Mouse (Mus musculus): Measurements from ENCODE around the gene D11Wsu47e.

D11Wsu47e gene

GRCm38 (mm10) chr11:113703758-113704157 lies 19.5 kb downstream of the D11Wsu47e start:
- DNase-seq (ENCODE audit: low spot score in 2 of 2), result peak; percentile 70 to 74

GRCm38 (mm10) chr11:113705966-113706652 lies 21.9 kb downstream of the D11Wsu47e start:
- no peak for DNase-seq (ENCODE audit: low spot score in 2 of 2)

- no peak for DNase-seq (ENCODE audit: low spot score in 2 of 2)
Observed at GRCm38 (mm10) chr11:113708629-113709213, 24.5 kb downstream of the D11Wsu47e start.

DNA sequence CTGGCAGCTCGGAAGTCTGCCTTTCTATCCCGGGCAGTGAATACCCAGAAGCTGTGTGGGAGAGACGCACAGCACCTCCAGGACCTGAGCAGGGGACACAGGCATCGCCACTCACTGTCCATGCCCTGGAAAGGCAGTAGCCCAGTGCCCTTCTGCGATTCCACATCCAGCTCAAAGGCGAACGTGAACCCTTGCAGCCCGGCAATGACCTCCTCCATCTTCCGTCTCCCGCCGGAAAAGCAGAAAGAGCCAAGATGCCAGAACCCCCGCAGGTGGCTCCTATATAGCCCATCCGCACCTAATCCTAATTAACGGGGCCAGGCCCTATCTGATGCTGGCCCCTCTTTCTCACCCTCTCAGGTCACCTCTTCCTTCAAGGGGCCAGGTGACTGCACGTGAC lies 25.1 kb downstream of the D11Wsu47e start:
- no peak for DNase-seq (ENCODE audit: low spot score in 2 of 2)

DNA sequence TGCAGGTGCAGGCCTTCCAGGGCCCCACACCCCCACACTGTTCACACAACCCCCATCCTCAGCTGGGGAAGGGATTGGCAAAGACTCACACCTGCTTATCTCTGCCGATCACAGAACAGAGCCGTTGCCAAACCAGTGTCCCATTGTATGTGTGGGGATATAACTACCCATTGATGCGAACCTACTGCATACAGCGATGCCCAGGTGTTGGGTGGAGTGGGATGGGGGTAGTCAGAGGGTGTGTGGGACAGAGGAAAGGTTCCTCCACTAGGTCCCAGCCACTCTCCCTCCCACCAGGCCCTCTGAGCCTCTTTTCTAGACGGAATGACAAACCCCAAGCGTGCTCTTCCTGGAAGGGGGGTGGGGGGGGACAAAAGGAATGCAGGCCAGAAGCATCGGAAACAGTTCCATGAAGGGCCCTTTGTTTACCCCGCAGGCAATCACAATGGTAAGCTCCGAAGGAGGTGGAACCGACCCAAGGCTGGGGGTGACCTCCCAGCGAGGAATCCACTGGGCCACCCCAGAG lies 25.6 kb downstream of the D11Wsu47e start, which contains the start of gene Cpsf4l:
TSS of gene Cpsf4l (minus strand) at position 287 of the 526 bp plus-strand sequence.
- DNase-seq (ENCODE audit: low spot score in 2 of 2), result no peak

- DNase-seq (ENCODE audit: low spot score in 2 of 2), result no peak
Observed at GRCm38 (mm10) chr11:113710257-113710777, 26.1 kb downstream of the D11Wsu47e start.

DNA sequence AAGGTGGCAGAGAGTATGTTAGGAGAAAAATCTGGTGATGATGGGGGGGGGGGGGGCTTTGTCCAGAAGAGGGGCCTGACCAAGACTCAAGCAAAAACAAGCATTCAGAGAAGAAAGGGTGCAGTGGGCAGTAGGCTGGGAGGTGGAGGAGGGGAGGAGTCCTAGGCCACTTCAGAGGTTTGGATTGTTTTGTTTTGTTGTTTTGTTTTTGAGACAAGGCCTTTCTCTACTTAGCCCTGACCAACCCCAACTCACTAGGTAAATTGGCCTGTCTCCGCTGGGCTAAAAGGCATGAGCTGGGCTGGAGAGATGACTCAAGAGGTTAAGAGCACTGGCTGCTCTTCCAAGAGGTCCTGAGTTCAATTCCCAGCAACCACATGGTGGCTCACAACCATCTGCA lies 26.8 kb downstream of the D11Wsu47e start:
- DNase-seq (ENCODE audit: low spot score in 2 of 2), result no peak

- no peak for DNase-seq (ENCODE audit: low spot score in 2 of 2)
Observed at GRCm38 (mm10) chr11:113715078-113715674, 31.0 kb downstream of the D11Wsu47e start.

- DNase-seq (ENCODE audit: low spot score in 2 of 2), result no peak
Observed at GRCm38 (mm10) chr11:113716132-113716531, 31.9 kb downstream of the D11Wsu47e start.

DNA sequence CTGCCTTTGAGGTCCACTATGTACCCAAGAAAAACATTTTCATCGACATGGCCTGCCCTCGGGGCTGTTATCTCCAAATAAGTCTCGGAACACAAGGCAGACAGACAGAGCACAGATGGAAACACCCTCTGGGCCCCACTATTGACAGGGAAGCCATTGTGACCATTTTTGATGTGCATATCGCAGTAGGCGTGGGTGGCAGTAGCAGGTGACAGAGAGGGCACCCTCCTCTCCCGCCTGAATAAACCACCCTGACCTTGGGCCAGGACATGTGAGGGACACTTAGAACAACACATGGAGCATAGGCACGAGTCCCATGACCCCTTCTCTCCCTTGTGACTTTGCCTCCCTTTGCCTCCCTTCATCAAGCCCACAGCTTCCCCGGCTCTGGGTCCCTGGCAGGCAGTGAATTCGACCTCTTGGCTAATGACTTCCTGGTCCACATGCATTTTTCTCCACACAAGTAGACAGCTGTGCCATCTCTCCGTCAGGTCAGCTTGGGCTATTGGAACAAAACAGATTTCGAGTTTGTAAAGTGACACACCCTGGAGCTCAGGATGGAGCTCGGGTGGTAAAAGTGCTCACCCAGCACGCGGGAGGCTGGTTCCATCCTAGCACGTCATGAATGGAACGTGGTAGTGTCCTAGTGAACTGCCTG lies 33.7 kb downstream of the D11Wsu47e start:
- no peak for DNase-seq (ENCODE audit: low spot score in 2 of 2)

DNA sequence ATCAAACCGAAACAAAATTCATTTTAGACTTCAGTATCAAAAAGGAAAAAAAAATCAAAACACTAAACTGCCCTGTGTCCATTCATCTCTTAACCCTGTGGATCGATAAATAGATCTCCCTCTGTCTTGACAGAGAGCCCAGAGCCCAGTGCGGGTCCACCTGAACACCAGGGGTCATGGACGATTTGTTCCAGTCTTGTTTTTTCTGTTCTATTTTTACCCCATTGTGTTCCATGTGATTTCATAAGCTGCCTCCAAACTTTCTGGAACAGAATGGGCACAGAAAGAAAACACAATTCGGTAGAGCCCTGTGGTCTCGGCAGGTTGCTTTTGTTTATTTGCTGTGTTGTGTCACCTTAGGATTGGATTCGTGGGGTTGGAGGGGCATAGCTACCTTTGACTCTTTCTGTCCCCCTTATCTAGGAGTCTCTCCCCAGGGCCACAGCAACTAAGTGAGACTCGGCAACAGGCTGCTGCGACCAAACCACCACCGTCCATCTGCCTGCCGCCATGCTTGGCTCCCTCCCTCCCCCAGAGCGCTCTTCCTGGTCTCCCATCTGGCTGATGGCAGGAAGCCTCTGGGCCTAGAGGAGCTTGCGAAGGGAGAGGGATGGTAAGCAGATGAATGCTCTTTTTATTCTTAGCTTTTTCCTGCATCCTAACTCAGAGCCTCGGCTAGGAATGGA lies 38.3 kb downstream of the D11Wsu47e start:
- no peak for DNase-seq (ENCODE audit: low spot score in 2 of 2)

DNA sequence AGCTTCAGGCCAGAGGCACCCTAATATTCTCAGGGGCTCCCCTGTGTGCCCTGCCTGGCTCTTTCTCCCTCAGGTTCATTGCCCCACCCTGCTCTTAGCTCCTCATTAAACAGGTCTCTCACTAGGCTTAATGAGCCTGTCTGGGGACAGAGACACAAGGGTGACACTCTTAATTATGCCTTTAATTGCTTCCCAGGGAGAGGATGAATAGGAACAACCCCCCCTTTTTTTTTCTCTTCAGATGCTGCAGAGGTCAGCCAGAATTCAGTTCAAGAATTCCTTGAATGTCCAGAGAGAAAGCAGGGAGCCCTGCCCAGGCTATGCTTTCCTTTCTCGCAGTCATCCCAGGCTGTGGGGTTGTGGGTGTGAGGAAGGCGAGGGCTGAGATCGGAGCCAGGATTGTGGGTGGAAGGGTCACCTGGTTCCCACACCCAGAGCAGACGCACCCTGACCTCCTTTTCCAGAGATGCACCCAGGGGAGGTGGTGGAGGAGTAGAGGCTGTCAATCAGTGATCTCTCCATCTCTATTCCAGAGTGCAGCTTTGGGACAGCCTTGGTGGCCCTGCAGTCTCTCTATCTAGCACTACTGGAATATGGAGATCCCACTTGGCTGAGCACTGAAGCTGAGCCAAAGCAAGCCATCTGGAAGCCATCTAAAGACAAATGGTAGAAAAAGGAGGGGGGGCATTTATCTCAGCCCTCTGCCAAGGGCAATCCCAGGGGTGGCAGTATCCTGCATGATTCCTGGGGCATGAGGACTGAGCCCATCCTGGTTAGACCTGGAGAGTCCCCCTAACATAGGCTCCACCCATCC lies 41.2 kb downstream of the D11Wsu47e start:
- peak in 1 of 2 experiments; percentile 49 for DNase-seq (ENCODE audit: low spot score in 2 of 2)

- DNase-seq (ENCODE audit: low spot score in 2 of 2), result no peak
Observed at GRCm38 (mm10) chr11:113726994-113727888, 43.0 kb downstream of the D11Wsu47e start.

DNA sequence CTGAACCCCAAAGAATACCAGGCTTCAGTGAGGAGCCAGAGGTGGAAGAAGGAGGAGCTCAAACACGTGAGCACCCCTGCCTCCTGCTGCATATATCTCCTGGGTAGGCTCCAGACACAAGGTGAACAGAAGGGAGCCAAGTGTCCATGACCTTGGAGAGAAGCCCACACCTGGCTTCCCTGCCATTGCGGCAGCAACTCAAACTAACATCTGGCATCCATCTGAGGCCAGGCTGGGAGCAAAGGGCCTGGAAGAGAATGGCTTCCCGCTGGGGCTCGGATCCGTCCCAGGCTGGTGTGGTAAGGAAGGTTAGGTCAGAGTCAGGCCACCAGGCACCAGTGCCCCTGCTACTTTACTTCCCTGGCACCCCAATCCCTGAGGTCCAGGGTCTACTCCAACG lies 43.8 kb downstream of the D11Wsu47e start:
- no peak for DNase-seq (ENCODE audit: low spot score in 2 of 2)

GRCm38 (mm10) chr11:113729239-113729638 lies 45.0 kb downstream of the D11Wsu47e start:
- DNase-seq (ENCODE audit: low spot score in 2 of 2), result no peak

- DNase-seq (ENCODE audit: low spot score in 2 of 2), result no peak
Observed at GRCm38 (mm10) chr11:113729917-113730316, 45.7 kb downstream of the D11Wsu47e start.

- no peak for DNase-seq (ENCODE audit: low spot score in 2 of 2)
Observed at GRCm38 (mm10) chr11:113730879-113731278, 46.7 kb downstream of the D11Wsu47e start.

DNA sequence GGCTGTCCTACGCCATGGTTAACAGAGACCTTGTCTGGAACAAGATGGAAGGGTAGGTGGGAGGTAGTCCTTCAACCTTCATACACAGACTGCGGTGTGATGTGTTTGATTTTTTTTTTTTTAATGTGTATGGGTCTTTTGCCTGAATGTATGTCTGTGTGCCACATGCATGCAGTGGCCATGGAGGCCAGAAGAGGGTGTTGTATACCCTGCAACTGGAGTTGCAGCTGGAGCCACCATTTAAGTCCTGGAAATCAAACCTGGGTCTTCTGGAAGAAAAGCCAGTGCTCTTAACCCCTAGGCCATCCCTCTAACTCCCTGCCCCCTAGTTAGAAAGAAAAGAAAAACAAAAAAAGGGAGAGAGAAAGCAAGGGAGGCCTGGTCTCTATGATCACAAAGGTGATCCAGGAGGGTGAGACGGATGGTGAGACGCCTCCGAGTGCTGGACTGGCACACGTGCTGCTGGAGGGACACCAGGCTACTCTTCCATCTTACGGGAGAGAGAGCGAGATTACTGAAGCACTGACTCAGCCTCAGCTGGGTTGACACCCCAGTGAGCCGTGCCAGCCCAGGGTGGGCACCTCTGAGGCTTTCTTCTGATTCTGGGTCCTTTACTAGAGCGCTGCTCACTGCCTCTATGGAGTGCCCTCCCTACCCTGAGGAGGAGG lies 47.9 kb downstream of the D11Wsu47e start:
- DNase-seq (ENCODE audit: low spot score in 2 of 2), result no peak

Measured in urinary bladder, postnatal 4 days (tissue).